Mouse (Mus musculus) frontal cortex, postnatal 10 days (tissue): ENCODE results near the gene Tmem217.
A peak's percentile ranks its signal among the peaks of the same experiment; 100 is the strongest.
"Not testable (repeated sequence)": the region's sequence is repeated elsewhere in the genome, so short reads cannot be mapped to it uniquely, and the experiment has no call there.

Experiments used
- DNase-seq, 2 experiments: peaks; one replicate each; pipeline ENCODE4 v3.0.0; 2022; ENCODE audit warnings: low spot score in 2 of 2, mixed read lengths in 1 of 2

The Tmem217 gene

DNA sequence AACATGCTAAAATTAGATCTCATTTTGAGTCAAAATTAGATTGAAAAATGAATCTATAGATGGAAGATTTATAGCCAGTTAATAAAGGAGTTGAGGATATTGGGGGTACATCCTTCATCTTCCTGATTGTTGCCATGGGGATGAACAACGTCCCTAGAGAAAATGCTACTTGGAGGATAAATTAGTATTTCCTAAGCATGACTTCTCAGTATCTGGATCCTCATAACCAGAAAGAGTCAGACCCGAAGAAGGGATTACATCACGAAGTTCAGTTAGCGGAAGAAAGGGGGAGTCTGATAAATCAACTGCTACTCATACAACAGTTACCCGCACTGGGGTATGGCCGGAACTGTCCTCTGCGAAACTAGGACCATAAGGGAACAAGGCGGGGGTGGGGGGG lies 3.2 kb downstream of the Tmem217 start:
- no peak for DNase-seq

DNA sequence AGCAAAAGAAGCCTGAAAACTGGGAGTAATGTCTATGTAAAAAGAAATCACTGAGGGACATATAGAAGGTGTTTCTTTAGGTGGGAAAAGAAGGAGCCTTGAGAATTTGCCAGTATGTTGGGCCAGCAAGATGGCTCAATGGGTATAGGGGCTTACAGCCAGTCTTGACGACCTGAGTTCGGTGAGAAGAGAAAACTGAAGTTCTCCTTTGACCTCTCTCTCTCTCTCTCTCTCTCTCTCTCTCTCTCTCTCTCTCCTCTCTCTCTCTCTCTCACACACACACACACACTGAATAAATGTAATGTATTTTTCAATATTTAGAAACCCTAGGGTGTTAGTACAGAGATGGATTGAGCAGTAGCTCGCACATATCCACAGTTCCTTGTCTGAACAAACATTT lies 3.7 kb downstream of the Tmem217 start:
- no peak for DNase-seq

DNA sequence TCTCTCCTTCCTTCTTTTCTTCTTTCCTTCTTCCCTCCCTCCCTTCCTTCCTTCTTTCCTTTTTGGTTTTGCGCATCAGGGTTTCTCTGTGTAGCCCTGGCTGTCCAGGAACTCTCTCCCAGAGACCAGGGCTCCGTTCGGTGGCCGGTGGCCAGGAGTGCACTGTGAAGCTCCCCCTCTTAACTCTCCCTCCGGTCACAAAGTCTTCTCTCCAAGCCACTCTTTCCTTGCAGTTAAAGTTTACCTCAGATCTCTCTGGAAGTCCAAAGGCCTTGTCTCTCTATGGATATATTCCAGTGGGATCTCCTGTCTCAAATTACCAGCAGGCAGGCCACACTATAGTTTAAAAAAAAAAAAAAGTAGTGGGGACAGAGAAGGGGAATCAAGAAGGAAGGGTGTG lies 6.9 kb downstream of the Tmem217 start:
- DNase-seq, result no peak

DNA sequence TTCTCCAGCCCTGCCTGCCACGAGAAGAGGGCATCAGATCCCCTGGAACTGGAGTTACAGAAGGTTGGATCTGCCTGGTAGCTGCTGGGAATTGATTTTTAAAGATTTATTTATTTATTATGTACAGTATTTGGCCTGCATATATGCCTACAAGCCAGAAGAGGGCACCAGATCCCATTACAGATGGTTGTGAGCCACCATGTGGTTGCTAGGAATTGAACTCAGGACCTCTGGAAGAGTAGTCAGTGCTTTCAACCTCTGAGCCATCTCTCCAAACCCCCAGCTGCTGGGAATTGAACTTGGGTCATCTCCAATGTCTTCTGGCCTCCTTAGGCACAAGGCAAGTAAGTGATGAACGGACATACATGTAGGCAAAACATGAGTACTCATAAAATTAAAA lies 8.1 kb downstream of the Tmem217 start:
- DNase-seq, result no peak

DNA sequence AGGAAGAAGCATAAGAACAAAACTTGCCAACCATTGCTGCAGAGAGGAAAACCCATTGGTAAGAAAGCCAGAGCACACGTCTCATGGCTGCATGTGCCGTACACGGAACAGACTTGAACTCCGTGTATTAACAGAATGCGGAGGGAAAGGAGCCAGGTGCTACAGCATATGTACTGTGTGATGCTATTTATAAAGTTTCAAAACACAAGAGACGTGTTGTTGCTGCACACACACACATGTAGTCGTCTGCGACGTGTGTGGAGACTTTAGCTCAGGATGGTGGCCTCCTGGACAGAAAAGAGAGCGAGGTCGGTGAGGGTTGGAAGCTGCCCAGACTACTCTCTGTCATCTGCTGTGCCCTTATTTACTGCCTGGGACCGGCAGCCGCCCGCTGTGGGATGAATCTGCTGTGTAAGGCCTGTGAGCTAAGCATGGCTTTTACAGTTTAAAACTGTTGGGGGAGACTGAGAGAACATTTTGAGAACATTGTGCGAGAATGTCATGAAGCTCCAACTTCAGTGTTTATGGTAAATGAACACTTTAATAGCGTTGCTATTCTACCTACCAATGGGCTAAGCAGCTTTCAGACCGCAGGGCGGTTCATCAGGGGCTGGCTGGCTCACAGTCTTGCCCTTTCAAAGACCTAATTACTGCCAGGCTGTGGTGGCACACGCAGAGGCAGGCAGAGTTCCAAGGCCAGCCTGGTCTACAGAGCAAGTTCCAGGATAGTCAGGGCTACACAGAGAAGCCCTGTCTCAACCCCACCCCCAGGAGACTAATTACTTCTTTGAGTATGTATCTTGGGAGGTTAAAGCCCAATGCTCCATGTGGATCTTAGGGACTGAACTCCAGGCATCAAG lies 9.1 kb downstream of the Tmem217 start:
- no peak for DNase-seq

DNA sequence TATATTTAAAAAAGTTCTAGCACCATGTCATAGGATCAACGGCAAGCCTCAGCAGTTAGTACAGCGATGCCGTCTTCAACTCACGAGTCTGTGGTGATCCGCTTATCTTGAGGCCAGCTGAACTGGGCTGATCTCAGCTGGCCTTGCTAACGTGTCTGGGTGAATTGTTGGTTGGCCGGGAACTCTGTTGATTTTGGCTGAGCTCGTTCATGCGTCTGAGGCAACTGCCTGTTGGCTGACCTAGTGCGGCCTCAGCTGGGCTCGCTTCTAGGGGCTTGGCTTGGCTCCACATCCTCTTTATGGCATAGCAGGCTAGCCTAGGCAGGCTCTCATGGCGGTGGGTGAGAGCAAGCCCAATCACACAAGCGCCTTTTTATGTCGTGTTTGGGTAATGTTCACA lies 10.8 kb downstream of the Tmem217 start:
- no peak for DNase-seq

DNA sequence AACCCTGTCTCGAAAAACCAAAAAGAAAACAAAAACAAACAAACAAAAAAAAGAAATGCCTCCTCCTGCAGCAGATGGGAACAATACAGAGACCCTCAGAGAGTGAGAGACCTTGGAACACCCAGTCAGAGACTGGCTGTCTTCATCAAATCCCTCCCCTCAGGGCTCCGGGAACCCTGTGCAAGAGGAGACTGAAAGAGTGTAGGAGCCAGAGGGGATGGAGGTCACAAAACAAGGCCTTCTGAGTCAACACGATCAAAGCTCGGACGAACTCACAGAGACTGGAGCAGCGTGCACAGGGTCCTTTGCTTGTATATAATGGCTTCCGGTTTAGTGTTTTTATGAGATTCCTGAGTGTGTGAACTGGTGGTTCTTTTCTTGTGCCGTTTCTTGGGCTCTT lies 11.8 kb downstream of the Tmem217 start:
- no peak for DNase-seq

DNA sequence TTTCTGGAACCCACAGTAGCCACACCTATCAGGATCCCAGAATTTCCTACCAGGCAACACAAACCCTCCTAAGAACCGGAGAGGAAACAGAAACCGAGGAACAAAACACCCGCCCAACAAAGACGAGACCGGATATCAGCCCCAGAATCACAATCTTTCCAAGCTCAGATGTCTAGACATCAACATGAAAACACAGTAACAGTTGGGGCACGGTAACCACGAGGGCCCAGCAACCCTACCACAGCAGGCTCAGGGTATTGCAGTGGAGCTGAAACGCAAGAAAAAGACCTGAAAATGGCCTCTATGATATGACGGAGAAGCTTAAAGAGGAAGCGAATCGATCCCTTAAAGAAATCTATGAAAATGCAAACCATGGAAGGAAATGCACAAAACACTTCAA lies 18.3 kb downstream of the Tmem217 start:
- no peak for DNase-seq

DNA sequence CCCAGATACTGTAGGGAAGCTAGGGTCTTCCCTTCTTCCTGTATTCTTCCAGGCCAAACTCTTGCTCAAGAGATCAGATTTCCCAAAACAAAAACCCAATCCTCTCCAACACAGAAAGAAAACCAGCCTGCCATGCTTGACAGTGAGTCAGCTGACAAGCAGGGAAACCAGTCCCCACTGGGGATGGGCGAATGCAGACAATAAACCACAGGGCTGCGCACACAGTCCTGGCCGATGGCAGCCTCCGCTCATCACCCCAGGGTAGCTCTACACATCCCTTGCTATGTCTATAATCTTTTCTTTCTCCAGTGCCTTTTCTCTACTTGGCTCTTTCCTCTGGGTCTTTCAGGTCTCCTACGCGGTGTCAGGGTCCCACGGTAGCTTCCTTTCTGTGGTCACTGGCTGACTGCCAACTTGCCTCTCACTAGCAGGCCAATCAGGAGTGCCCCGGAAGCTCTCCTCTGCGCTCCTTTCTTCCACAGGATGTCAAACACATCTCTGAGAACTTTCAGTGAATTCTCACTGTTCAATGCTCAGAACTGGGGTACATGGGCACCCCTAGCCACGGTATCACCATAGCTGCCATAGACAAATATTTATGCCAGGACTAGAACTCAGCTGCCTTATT lies 20.3 kb downstream of the Tmem217 start:
- DNase-seq, result no peak

DNA sequence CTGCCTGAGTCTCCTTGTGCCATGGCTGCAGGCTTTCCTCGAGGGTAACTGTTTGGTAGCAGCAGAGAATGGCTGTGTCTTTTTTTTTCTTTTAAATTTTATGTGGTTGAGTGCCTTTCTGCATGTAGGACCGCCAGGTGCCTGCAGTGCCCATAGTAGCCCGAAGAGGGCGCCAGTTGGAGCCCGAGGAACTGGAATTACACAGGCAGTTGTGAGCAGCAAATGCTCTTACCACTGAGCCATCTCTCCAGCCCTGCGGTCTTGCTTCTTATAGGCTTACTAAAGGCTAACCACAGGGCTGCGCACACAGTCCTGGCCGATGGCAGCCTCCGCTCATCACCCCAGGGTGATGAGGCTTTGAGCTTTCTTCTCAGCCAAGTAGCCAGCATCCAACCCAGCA lies 20.9 kb downstream of the Tmem217 start:
- no peak for DNase-seq

DNA sequence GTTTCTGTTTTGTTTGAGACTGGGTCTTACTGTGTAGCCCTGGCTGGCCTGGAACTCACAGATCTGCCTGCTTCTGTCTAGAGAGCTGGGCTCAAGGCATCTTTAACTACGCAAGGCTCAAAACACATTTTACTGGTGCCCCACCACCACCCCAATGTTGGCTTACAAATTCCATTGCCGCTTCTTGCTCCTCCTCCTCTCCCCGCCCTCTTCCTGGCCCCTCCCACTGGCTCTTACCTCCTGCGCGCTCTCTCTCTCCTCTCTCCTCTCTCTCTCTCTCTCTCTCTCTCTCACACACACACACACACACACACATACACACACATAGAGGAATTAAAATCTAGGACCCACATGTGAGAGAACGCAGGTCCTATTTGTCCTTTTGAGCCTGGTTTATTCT lies 21.7 kb downstream of the Tmem217 start:
- no peak for DNase-seq

DNA sequence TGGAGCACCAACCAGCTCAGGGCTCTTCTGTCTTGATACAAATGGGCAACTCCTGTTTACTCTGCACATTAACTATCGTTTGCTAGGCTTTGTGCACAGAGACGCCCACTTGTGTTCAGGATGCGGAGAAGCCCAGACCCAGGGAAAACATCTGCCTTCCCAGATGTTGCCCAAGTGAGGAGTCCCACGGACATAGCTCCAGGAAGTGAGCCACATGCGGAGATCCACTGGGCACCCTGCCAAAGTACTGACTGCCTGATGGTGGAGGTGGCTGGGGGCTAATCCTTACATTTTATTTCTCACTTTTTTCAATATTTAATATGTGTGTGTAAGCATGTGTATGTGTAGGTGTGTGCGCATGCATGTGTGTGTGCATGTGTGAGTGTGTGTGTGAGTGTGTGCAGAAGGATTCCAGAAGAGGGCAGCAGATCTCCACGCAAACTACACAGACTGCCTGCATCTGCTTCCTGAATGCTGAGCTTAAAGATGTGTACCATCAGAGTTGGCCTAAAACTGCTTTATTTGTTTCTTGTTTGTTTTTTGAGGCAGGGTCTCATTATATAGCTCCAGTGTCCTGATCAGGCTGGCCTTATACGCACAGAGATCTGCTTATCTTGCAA lies 23.5 kb downstream of the Tmem217 start:
- DNase-seq, result no peak

DNA sequence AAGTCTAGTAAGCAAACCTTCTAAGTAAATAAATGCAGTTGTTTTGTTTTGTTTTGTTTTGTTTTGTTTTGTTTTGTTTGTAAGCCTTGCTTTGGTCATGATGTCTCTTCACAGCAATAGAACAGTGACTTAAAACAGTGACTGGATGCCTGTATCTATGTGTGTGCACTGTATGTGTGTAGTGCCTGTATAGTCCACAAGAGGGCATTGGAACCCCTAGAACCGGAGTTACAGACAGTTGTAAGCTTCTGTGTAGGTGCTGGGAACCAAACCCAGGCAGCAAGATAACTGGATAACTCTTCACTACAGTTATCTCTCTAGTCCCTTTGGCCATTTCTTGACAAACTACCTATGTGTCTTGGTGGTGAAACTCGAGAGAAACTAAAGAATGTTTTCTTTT lies 26.6 kb downstream of the Tmem217 start:
- DNase-seq, result no peak

DNA sequence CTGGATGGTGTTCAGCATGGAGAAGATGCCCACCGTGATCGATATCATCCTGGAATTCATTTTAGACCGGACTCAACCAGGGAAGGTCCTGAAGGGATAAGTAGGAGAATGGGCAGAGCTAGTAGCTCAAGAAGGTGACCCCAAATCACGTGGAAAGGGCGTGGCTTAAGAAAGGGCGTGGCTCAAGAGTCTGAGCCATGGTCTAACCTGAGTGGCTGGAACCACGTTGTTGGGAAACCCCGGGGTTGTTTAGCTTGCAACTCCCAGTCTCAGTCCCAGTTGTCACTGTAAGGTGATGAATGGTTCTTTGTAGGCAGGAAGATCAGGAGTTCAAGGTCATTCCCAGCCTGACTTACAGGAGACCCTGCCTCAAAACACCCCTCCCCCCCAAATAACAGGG lies 32.5 kb downstream of the Tmem217 start:
- DNase-seq, result no peak

DNA sequence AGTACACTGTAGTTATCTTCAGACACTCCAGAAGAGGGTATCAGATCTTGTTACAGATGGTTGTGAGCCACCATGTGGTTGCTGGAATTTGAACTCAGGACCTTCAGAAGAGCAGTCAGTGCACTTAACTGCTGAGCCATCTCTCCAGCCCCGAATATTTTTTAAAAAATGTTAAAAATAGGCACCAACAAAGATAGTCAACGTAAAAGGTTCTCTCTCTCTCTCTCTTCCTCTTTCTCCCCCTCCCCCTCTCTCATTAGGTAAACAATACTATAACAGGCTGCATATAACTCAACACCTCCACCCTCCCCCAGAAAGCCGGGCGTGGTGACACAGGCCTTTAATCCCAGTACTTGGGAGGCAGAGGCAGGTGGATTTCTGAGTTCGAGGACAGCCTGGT lies 33.5 kb downstream of the Tmem217 start:
- DNase-seq, result not testable (repeated sequence)

DNA sequence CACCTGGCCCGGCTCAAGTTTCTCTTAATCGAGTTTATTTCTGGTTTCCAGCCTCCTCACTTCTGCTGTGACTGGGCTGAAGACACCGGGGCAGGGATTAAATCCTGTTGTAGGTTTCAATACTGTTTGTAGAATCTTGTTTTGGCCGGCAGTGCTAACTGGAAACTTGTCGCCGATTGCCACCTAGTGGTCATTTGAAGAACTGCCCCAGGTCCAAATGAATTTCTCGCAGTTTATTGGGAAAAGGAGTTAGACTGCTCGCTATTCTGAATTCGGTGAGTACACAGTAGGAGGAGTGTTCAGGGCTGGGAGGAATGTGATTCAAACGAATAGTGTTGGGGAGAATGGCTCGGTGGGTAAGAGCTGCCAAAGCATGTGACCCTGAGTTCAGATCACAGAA lies 37.8 kb downstream of the Tmem217 start:
- DNase-seq, result peak; percentile 42 to 78

DNA sequence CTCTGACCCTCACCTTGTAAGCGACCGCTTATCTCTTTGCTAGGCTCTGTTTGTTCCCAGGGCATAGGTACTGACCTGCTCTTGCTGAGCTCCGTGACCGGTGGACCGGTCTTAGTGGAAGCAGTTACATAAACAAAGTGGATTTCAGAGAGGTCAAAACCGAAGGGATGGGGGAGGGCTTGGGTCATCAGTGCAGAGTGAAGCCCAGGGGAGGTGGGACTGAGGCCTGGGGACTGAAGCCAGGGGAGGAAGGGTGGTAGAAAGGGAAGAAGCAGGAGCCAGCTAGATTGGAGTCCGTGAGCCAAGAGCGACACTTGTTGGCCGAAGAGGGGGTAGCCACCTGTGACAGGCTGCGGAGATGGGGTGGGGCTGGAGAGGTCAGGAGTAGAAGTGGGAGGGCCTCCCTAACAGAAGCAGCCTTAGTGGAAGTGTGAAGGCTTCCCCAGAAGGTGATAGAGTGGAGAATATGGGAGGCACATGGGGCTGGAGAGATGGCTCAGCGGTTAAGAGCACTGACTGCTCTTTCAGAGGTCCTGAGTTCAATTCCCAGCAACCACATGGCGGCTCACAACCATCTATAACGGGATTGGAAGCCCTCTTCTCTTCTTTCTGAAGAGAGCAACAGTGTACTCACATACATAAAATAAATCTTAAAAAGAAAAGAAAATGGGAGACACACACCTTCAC lies 39.0 kb downstream of the Tmem217 start:
- DNase-seq, result peak in 1 of 2 experiments; percentile 47

DNA sequence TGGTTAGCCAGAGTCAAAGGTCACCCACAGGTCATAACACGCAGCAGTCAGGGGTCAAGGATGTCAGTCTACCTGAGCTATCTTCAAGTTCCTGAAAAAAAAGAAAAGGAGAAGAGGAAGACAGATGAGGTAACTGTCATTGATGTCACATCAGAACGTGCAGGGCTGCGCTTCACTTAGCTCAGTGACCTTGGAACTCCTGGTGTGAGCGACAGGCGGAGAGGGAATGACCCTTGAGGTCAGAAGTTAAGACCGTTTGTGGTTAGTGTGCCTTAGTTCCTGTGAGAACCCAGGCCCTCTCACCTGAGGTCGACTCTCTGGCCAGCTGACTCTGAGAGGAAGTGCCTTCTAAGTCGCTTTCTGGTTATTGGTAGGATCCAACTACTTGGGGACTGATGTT lies 41.5 kb downstream of the Tmem217 start:
- DNase-seq, result no peak

DNA sequence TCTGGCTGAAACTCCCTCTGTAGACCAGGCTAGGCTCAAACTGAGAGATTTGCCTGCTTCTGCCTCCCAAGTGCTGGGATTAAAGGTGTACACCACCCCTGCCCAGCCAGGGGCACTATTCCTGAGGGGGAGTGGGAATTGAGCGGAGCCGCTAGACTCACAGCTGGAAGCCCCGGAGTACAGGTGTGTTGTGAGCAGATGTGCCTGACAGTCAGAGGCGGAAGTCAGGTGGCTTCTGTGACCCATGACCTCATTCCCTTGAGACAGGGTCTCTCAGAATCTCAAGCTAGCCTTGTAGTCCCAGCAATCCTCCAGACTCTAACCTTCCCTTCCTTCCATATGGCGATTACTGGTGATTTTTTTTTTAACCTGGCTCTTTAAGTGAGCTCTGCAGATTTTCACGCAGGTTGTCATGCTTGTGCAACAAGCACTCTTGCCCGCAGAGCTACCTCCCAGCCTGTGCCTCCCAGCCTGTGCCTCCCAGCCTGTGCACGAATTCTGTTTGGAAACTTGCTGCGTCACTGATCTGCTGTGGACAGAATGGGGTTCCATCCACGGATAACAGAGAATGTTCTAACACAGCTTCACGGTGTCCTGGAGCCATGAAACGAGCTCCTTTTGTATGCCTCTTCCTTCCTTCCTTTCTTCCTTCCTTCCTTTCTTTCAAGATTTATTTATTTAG lies 43.1 kb downstream of the Tmem217 start:
- DNase-seq, result no peak

DNA sequence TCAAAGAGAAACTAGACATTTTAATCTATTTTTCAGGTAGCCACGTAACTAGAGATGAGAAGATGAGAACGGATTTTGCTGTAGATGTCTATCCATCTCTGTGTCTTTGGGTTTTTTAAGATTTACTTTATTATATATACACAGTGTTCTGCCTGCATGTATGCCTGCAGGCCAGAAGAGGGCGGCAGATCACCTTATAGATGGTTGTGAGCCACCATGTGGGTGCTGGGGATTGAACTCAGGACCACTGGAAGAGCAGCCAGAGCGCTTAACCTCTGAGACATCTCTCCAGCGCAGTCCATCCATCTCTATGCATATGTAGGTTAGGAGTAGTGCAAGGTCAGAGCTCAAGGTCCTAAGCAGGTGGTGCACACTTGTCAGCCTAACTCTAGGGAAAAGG lies 48.5 kb downstream of the Tmem217 start:
- DNase-seq, result no peak

DNA sequence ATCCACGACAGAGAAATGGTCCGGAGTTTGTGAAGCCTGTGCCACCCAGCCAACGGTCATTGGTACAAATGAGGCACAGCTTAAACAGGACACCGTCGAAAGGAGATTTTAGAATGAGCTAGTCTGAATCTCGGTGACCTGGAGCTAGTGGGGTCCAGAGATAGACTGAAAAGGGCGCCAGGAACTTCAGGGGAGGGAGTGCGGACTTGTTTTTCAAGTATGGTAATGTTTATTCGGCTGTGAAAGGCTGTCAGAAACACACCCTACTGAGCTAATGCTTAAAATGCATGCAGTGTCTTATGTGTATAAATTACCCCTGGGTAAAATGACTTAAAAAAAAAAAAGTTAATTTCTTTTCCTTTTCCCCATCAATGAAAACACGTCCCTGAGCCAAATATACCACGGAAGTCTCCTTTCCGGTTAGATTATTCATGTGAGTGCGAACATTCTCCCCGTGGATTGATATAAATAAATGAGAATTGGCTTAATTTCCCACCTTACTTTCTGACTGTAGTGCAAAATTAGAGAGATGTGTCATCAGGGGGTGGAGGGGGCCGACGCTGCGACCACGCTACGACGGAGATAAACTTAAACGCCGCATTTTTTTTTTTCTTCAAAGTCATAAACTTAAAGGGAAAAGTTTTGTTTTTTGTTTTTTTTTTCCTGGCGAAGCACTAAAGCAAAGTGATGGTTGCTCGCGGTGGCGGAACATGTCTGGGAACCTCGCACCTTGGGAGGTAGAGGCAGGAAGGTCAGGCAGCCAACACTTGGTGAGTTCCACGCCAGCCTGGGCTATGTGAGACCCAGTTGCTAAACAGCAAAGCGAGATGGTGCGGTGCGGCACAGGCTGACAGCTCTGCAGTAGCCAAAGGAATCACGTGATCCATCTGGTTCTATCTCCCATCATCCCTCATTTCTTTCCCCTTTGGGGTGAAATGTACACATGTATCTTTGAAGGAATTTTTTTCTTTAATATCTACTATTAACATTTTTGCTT lies 49.2 kb downstream of the Tmem217 start:
- DNase-seq, result no peak
